Mouse (Mus musculus) v-Abl transformed pro-B cells (cell line): ENCODE data around the gene Npsr1.

Source experiments
- in situ Hi-C, 2 experiments: fragments of 400-800 bp; cut with MboI; formaldehyde crosslinking; loops; one replicate each; pipeline ENCODE4 v1.15.1; 2025; ENCODE audit not compliant: unreplicated experiment in 2 of 2

The Npsr1 gene

DNA sequence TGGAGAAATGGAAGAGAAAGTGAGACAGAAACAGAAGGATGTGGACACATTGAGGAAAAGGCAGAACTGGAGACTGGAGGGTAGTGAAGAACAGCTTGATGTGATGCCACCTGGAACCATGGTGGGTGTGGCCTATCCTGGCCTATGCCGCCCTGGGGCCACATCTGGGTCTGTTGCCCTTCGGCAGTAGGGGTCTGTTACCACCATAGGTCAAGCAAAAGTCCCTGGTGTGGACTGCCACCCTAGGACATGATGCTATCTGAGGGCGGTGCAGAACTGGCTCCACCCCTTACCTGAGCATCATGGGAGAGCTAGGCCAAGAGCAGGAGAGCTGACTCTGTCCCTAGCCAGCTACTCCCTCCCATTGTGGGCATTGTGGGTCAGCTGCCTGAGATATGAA lies 253.6 kb downstream of the Npsr1 start:
- in situ Hi-C loops, result no loop called here
